Mouse (Mus musculus): ENCODE measurements around the gene Tex9. TPM values are rescaled to one million over a fixed set of nuclear protein-coding genes. Genes with fewer than 3 reads are reported as not detected.
A peak's percentile ranks its signal among the peaks of the same experiment; 100 is the strongest.
"Not testable (repeated sequence)": the region's sequence is repeated elsewhere in the genome, so short reads cannot be mapped to it uniquely, and the experiment has no call there.

Gene Tex9
- polyA plus RNA-seq, 1 experiment from 2014 or later: 48.7 TPM

DNA sequence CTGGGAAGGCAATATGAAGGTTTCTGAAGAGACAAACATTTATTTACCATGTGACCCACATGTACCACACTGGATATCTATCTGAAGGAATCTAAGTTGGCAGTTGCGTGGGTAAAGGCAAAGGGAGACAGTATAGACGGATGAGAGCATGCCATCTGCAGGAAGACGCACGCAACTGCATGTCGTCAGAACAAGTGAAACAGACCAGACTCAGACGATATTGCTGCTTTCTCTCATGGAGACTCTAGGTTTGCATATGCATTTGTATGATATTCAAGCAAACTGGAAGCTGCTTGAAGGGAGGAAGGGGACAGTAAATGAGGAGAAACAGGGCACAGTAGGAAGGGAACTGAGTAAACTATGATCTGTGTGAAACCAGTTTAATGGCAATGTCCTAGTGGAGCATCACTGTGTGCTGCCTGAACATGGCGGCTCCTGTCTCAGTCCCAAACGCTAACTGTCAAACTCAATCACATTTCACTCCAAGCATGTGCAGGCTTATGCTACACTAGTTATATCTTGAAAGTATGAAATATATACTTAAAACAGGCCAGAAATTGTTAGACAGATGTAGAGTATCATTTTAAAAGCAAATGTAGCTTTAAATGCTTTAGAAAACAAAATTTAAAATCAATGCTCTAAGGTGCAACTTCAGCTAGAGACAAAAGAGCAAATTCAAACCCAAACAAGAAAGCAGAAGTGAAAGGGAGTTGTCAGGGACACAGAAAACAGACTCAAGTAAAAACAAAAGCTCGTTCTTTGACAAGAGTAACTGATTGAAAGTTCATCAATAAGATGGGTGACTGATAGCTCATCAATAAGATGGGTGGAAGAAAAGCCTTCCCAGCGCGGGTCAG, 24.2 kb downstream of the Tex9 start:
- Histone ChIP-seq H3K4me1 (ENCODE audit: control insufficient read depth, insufficient read depth, low read length) (no peaks in the 10 kb centered on the region), H3K27ac (ENCODE audit: low read depth, low read length) (no peak overlapping the region), H3K27me3 (ENCODE audit: control insufficient read depth, insufficient read depth, low read length) (no peaks in the 10 kb centered on the region), H3K9ac (ENCODE audit: low read length) (no peak overlapping the region), H3K36me3 (ENCODE audit: control insufficient read depth, insufficient read depth, low read length) (peaks cover 3% of the 10 kb centered on the region; the same call in 1 of the 2 replicates), H3K4me3 (ENCODE audit: low read depth, low read length) (no peak overlapping the region), H3K9me3 (ENCODE audit: control insufficient read depth, low read length) (no peaks in the 10 kb centered on the region), H3K4me2 (ENCODE audit: low read depth) (no peak overlapping the region)
- DNase-seq (ENCODE audit: low spot score) (no peak), ATAC-seq (ENCODE audit: insufficient read depth, low FRiP score, low TSS enrichment) (no peak)
- 68% methylated on average over 11 of the region's 11 CpGs for WGBS

DNA sequence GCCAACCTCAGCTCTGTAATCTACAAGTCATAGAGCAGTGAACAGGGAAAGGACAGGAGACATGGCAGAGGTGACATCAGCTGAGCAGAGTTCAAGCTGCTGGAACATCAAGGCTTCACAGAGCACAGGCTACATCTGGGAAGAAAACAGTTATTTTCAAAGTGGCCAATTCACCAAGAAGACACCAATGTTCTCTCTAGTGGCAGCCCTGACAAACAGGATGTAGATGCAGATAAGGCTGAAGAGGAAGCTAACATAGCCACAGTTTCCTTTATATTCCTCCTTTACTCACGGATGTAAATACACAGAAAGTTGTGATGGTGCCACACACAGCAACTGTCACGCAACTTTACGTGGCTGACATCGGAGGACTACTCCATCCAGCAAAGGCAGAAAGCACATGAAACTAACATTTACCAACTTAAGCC, 26.2 kb downstream of the Tex9 start:
- Histone ChIP-seq H3K4me3 (ENCODE audit: low read depth, low read length) (no peak overlapping the region), H3K27me3 (ENCODE audit: control insufficient read depth, insufficient read depth, low read length) (no peaks in the 10 kb centered on the region), H3K36me3 (ENCODE audit: control insufficient read depth, insufficient read depth, low read length) (no peaks in the 10 kb centered on the region; the same call in 1 of the 2 replicates), H3K9ac (ENCODE audit: low read length) (no peak overlapping the region), H3K9me3 (ENCODE audit: control insufficient read depth, low read length) (no peaks in the 10 kb centered on the region), H3K4me1 (ENCODE audit: control insufficient read depth, insufficient read depth, low read length) (no peaks in the 10 kb centered on the region), H3K27ac (ENCODE audit: low read depth, low read length) (no peak overlapping the region), H3K4me2 (ENCODE audit: low read depth) (no peak overlapping the region)
- no peak for DNase-seq (ENCODE audit: low spot score)
- 98% methylated on average over 4 of the region's 4 CpGs for WGBS
- ATAC-seq (ENCODE audit: insufficient read depth, low FRiP score, low TSS enrichment): no peak

DNA sequence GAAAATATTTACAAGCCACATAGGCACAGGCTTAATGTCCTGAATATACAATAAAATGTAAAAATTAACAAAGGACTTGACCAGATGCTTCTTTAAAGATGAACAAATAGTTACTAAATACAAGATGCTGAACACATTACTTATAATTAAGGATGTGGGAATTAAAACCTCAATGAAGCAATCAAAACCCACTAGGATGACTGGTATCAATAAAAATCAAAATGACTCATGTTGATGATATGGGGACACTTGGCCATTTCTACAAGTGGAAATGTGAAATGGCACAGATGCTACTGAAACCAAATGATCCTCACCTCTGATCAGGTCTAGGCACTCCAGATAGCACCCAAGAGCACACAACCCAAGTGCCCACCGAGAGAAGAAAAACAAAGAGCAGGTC, 27.2 kb downstream of the Tex9 start:
- Histone ChIP-seq H3K4me1 (ENCODE audit: control insufficient read depth, insufficient read depth, low read length) (no peaks in the 10 kb centered on the region), H3K36me3 (ENCODE audit: control insufficient read depth, insufficient read depth, low read length) (no peaks in the 10 kb centered on the region; the same call in 1 of the 2 replicates), H3K27me3 (ENCODE audit: control insufficient read depth, insufficient read depth, low read length) (no peaks in the 10 kb centered on the region), H3K9me3 (ENCODE audit: control insufficient read depth, low read length) (no peaks in the 10 kb centered on the region), H3K9ac (ENCODE audit: low read length) (no peak overlapping the region), H3K4me2 (ENCODE audit: low read depth) (no peak overlapping the region), H3K4me3 (ENCODE audit: low read depth, low read length) (no peak overlapping the region), H3K27ac (ENCODE audit: low read depth, low read length) (no peak overlapping the region)
- 85% methylated on average over 1 of the region's 1 CpGs for WGBS
- no peak for ATAC-seq (ENCODE audit: insufficient read depth, low FRiP score, low TSS enrichment)
- DNase-seq (ENCODE audit: low spot score): no peak

DNA sequence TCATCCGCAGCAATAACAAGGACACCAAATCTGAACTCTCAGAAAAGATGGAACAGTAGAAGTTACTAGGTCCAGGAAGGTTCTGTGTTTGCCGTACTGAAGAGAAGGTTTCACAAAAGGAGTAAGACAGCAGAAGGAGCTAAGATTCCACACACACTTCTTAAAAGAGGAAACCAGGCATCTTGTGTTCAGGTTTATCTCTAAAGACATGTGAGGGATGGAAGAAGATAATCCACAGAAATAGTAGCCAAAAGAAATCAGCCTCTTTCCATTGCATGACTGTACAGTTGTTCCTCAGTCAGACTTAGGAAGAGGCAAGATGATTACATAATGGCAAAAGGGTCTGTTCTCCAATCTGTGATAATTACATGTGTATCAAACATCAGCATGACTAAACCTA, 29.6 kb downstream of the Tex9 start:
- Histone ChIP-seq H3K4me1 (ENCODE audit: control insufficient read depth, insufficient read depth, low read length) (no peaks in the 10 kb centered on the region), H3K27ac (ENCODE audit: low read depth, low read length) (no peak overlapping the region), H3K9ac (ENCODE audit: low read length) (no peak overlapping the region), H3K36me3 (ENCODE audit: control insufficient read depth, insufficient read depth, low read length) (no peaks in the 10 kb centered on the region; the same call in 1 of the 2 replicates), H3K27me3 (ENCODE audit: control insufficient read depth, insufficient read depth, low read length) (no peaks in the 10 kb centered on the region), H3K9me3 (ENCODE audit: control insufficient read depth, low read length) (no peaks in the 10 kb centered on the region), H3K4me3 (ENCODE audit: low read depth, low read length) (no peak overlapping the region), H3K4me2 (ENCODE audit: low read depth) (no peak overlapping the region)
- ATAC-seq (ENCODE audit: insufficient read depth, low FRiP score, low TSS enrichment): no peak
- 93% methylated on average over 2 of the region's 2 CpGs for WGBS
- no peak for DNase-seq (ENCODE audit: low spot score)

DNA sequence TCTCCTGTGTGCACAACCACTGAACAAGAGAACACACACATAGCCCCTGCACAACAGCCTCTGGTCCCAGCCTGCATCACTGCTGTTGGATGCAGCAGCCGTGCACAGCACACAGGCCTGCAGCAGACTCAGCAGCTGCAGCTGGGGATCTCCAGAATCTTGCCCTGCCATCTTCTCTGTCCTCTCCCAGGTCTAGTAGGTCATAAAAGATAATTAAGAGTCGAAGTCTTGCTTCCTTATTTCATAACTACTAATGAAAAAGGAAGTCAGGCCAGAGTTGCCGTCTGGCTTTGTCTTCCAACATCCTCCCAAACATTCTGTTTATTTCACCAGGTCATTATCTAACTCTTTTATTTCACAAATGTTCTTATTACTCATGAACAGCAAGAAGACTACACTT, 31.2 kb downstream of the Tex9 start:
- no peaks in the 10 kb centered on the region for H3K27me3 ChIP-seq (ENCODE audit: control insufficient read depth, insufficient read depth, low read length)
- ATAC-seq (ENCODE audit: insufficient read depth, low FRiP score, low TSS enrichment): no peak
- 86% methylated on average over 3 of the region's 3 CpGs for WGBS

DNA sequence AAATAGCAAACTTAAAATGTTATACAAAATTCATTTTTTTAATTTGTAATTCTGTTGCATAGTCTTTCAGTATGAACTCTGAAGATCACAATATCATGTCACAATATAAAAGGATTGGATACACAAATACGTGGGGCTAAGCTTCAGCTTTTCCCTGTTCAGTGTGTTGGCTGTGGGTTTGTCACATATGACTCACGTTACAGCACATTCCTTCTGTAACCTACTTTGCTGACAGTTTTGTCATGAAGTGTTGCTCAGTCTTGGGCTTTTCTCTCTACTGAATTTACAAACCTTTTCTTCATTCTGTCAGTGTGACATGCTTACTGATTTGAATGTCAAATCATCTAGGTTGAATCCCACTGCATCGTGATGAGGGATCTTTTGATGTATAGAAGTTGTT, 32.3 kb downstream of the Tex9 start:
- Histone ChIP-seq H3K9me3 (ENCODE audit: control insufficient read depth, low read length) (no peaks in the 10 kb centered on the region), H3K4me2 (ENCODE audit: low read depth) (no peak overlapping the region), H3K27me3 (ENCODE audit: control insufficient read depth, insufficient read depth, low read length) (no peaks in the 10 kb centered on the region), H3K4me3 (ENCODE audit: low read depth, low read length) (no peak overlapping the region), H3K36me3 (ENCODE audit: control insufficient read depth, insufficient read depth, low read length) (no peaks in the 10 kb centered on the region; the same call in 1 of the 2 replicates), H3K4me1 (ENCODE audit: control insufficient read depth, insufficient read depth, low read length) (no peaks in the 10 kb centered on the region), H3K27ac (ENCODE audit: low read depth, low read length) (no peak overlapping the region), H3K9ac (ENCODE audit: low read length) (no peak overlapping the region)
- DNase-seq (ENCODE audit: low spot score): no peak
- 93% methylated on average over 3 of the region's 3 CpGs for WGBS
- no peak for ATAC-seq (ENCODE audit: insufficient read depth, low FRiP score, low TSS enrichment)

More for the DNA sequence above, 31.2 kb downstream of the Tex9 start:
- no peak overlapping the region for H3K4me3 ChIP-seq (ENCODE audit: low read depth, low read length)
- no peak for DNase-seq (ENCODE audit: low spot score)
- H3K9ac ChIP-seq (ENCODE audit: low read length): no peak overlapping the region
- no peak overlapping the region for H3K4me2 ChIP-seq (ENCODE audit: low read depth)
- no peaks in the 10 kb centered on the region for H3K4me1 ChIP-seq (ENCODE audit: control insufficient read depth, insufficient read depth, low read length)
- H3K36me3 ChIP-seq (ENCODE audit: control insufficient read depth, insufficient read depth, low read length): no peaks in the 10 kb centered on the region; the same call in none of the 2 replicates
- H3K9me3 ChIP-seq (ENCODE audit: control insufficient read depth, low read length): no peaks in the 10 kb centered on the region
- no peak overlapping the region for H3K27ac ChIP-seq (ENCODE audit: low read depth, low read length)

DNA sequence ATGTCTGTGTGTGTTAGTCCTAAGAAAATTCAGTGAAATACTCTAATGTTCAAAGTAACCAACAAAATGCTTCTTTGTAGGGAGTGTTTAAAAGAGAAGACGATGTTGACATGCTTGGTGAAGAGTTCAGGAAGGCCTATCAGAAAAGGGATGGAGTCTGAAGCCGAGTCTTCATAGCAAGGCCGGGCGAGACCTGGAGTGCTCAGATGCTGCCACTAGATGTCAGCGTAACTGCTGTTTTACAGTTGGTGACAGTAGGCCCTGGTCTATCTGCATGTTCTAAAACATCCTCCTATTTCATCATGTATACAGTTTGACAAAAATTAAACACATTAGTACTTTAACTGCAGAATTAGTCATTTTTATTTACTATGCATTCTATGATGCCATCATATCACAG, 33.8 kb downstream of the Tex9 start:
- H3K9ac ChIP-seq (ENCODE audit: low read length): no peak overlapping the region
- H3K36me3 ChIP-seq (ENCODE audit: control insufficient read depth, insufficient read depth, low read length): no peaks in the 10 kb centered on the region; the same call in 1 of the 2 replicates
- no peak for ATAC-seq (ENCODE audit: insufficient read depth, low FRiP score, low TSS enrichment)
- no peak overlapping the region for H3K4me2 ChIP-seq (ENCODE audit: low read depth)
- H3K9me3 ChIP-seq (ENCODE audit: control insufficient read depth, low read length): no peaks in the 10 kb centered on the region
- DNase-seq (ENCODE audit: low spot score): peak; percentile 65
- no peak overlapping the region for H3K27ac ChIP-seq (ENCODE audit: low read depth, low read length)
- WGBS: 35% methylated on average over 5 of the region's 5 CpGs
- no peak overlapping the region for H3K4me3 ChIP-seq (ENCODE audit: low read depth, low read length)
- H3K4me1 ChIP-seq (ENCODE audit: control insufficient read depth, insufficient read depth, low read length): no peaks in the 10 kb centered on the region
- H3K27me3 ChIP-seq (ENCODE audit: control insufficient read depth, insufficient read depth, low read length): no peaks in the 10 kb centered on the region

DNA sequence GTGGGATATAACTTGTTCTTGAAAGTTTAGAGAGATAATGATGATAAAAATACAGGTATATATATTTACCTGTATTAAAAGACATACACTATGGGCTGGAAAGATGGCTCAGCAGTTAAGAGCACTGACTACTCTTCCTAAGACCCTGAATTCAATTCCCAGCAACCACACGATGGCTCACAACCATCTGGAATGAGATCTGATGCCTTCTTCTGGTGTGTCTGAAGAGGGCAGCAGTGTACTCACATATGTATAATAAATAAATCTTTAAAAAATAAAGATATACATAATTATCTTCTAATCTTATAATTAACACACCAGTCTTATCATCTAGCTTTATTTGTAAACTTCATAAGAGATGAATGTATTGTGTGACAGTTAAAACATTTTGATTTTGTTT, 35.6 kb downstream of the Tex9 start:
- no peak overlapping the region for H3K9ac ChIP-seq (ENCODE audit: low read length)
- no peaks in the 10 kb centered on the region; the same call in 1 of the 2 replicates for H3K36me3 ChIP-seq (ENCODE audit: control insufficient read depth, insufficient read depth, low read length)
- no peaks in the 10 kb centered on the region for H3K27me3 ChIP-seq (ENCODE audit: control insufficient read depth, insufficient read depth, low read length)
- ATAC-seq (ENCODE audit: insufficient read depth, low FRiP score, low TSS enrichment) (no peak), DNase-seq (ENCODE audit: low spot score) (no peak)
- no peaks in the 10 kb centered on the region for H3K4me1 ChIP-seq (ENCODE audit: control insufficient read depth, insufficient read depth, low read length)
- no peak overlapping the region for H3K27ac ChIP-seq (ENCODE audit: low read depth, low read length)
- H3K9me3 ChIP-seq (ENCODE audit: control insufficient read depth, low read length): no peaks in the 10 kb centered on the region
- no peak overlapping the region for H3K4me3 ChIP-seq (ENCODE audit: low read depth, low read length)
- 46% methylated on average over 1 of the region's 1 CpGs for WGBS
- H3K4me2 ChIP-seq (ENCODE audit: low read depth): no peak overlapping the region

DNA sequence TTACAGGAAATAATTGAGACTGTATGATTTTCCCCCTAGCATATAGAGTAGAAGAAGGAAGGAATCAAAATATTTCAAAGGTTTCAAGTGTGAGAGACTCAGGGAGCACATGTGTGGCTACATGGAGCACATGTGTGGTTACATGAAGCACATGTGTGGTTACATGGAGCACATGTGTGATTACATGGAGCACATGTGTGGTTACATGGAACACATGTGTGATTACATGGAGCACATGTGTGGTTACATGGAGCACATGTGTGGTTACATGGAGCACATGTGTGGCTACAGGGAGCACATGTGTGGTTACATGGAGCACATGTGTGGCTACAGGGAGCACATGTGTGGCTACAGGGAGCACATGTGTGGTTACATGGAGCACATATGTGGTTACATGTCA, 37.7 kb downstream of the Tex9 start:
- ATAC-seq (ENCODE audit: insufficient read depth, low FRiP score, low TSS enrichment); H3K4me1 ChIP-seq (ENCODE audit: control insufficient read depth, insufficient read depth, low read length); H3K27me3 ChIP-seq (ENCODE audit: control insufficient read depth, insufficient read depth, low read length); H3K36me3 ChIP-seq (ENCODE audit: control insufficient read depth, insufficient read depth, low read length); H3K4me3 ChIP-seq (ENCODE audit: low read depth, low read length); H3K4me2 ChIP-seq (ENCODE audit: low read depth); H3K27ac ChIP-seq (ENCODE audit: low read depth, low read length); H3K9me3 ChIP-seq (ENCODE audit: control insufficient read depth, low read length); DNase-seq (ENCODE audit: low spot score); H3K9ac ChIP-seq (ENCODE audit: low read length): not testable (repeated sequence)
